Mouse (Mus musculus) kidney, adult 2 months (tissue): ENCODE results near the gene Utp3. TPM values are rescaled to one million over a fixed set of nuclear protein-coding genes. Genes with fewer than 3 reads are reported as not detected.

Source experiments
- DNase-seq: peaks from one replicate; pipeline ENCODE4 v3.0.0; 2021
- H3K27ac ChIP-seq: fragments of 200-500 bp; 2 replicates; pipeline ENCODE4 v1.5.1; 2012; ENCODE audit warnings: low read depth, low read length, control low read depth, inconsistent platforms; ENCODE audit not compliant: insufficient read depth
- H3K27me3 ChIP-seq: fragments of 200-500 bp; replicated peaks from 2 replicates; pipeline ENCODE4 v1.6.1; 2012; ENCODE audit warnings: mild to moderate bottlenecking, moderate library complexity, low read length, inconsistent platforms; ENCODE audit not compliant: control insufficient read depth, insufficient read depth
- H3K36me3 ChIP-seq: fragments of 200-500 bp; 2 replicates; pipeline ENCODE4 v1.6.1; 2012; ENCODE audit warnings: mild to moderate bottlenecking, moderate library complexity, low read length, inconsistent platforms; ENCODE audit not compliant: control insufficient read depth, insufficient read depth
- H3K4me1 ChIP-seq: fragments of 200-500 bp; 2 replicates; pipeline ENCODE4 v1.6.1; 2011; ENCODE audit warnings: low read length; ENCODE audit not compliant: control insufficient read depth, insufficient read depth
- H3K4me3 ChIP-seq: fragments of 200-500 bp; 2 replicates; pipeline ENCODE4 v1.5.1; 2011; ENCODE audit warnings: mild to moderate bottlenecking, low read depth, low read length, control low read depth; ENCODE audit not compliant: insufficient read depth
- CTCF ChIP-seq: fragments of 200-500 bp; conservative IDR thresholded peaks from 2 replicates; pipeline ENCODE4 v1.5.1; 2011; ENCODE audit warnings: low read depth, mild to moderate bottlenecking, control low read depth, low read length, moderate library complexity, mixed read lengths; ENCODE audit not compliant: insufficient read depth, insufficient read length
- POLR2A ChIP-seq: fragments of 200-500 bp; IDR thresholded peaks from one replicate; pipeline ENCODE4 v1.6.1; 2011; ENCODE audit warnings: low read depth, low read length, control low read depth
- WGBS: fragments of 180-500 bp; shearing (Covaris S2); methylation state at CpG from one replicate; pipeline ENCODE4 v1.1.7; 2018; 5-methylcytosine and 5-hydroxymethylcytosine counted together
- polyA plus RNA-seq: library from polyadenylated mRNA; depleted of rRNA; stranded (reverse); fragments of >200 nt; gene quantifications from 2 replicates; pipeline ENCODE4 v1.2.3, GENCODE M21; 2012

The Utp3 gene
- polyA plus RNA-seq, 1 experiment = 9.8 TPM

DNA sequence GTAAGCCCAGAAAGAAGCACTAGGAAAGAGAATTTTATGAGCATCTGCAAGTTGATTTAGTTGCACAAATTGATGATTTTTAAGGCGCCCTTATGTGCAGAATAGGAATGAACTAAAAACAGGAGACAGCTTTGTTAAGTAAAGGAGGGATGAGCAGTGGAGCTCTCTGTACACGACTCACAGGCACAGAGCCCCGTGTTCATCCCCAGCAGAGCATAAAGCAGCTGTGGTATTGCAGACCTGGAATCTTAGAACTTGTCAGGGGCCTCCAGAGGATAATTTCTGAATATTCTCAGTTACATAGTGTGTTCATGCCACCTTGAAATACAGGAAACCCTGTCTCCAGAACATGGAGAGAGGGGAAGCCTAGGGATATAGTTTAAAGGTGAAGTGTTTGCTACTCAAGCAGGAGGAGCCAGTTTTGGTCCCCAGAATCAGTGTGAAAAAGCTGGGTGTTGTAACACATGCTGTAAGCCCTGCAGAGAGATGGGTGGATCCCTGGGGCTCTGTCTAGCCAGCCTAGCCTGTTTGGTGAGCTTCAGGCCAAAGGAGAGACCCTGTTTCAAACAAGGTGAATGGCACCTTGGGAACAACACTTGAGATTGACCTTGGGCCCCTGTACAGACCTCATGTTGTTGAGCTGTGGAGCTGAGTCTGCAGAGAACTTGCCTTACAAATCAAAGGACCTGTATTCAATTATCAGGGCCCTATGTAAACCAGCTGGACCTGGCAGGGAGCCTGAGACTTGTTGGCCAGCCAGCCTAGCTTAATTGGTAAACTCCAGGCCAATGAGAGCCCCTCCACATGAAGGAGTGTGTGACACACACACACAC is 21.5 kb downstream of the Utp3 start:
- no peaks in the 10 kb centered on the region for H3K27me3 ChIP-seq
- peak overlapping the region; percentile 67 for H3K27ac ChIP-seq
- peaks cover 23% of the 10 kb centered on the region for H3K4me1 ChIP-seq
- DNase-seq = peak; percentile 73
- H3K36me3 ChIP-seq = peaks cover 2% of the 10 kb centered on the region; the same call in 1 of the 2 replicates
- 48% methylated on average over 3 of the region's 3 CpGs for WGBS
- no peak overlapping the region for H3K4me3 ChIP-seq
- no peak for TF ChIP-seq POLR2A
- TF ChIP-seq CTCF = no peak

DNA sequence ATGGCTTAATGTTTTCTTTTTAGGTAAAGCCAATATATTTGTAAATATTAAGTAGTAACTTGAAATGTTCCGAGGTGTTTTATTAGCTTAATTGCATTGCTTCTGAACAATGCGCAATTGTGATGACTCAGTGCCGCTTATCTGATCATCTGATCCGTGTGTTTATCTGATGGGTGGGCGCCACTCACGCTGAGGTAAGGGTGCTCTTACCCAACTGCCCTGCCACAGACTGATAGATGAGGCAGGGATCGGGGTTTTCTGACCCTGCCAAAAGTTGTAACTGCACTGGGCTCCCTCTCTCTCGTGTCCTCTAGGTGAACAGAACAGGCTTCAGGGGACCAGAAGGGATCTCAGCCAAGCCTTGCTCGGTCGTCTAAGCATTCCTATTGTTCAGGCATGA is 26.4 kb downstream of the Utp3 start:
- no peak for DNase-seq
- no peaks in the 10 kb centered on the region; the same call in 1 of the 2 replicates for H3K36me3 ChIP-seq
- WGBS = 76% methylated on average over 10 of the region's 10 CpGs
- no peak overlapping the region for H3K4me3 ChIP-seq
- peaks cover 8% of the 10 kb centered on the region; the same call in 1 of the 2 replicates for H3K4me1 ChIP-seq
- no peak overlapping the region for H3K27ac ChIP-seq
- TF ChIP-seq POLR2A (no peak), CTCF (no peak)
- H3K27me3 ChIP-seq = no peaks in the 10 kb centered on the region

DNA sequence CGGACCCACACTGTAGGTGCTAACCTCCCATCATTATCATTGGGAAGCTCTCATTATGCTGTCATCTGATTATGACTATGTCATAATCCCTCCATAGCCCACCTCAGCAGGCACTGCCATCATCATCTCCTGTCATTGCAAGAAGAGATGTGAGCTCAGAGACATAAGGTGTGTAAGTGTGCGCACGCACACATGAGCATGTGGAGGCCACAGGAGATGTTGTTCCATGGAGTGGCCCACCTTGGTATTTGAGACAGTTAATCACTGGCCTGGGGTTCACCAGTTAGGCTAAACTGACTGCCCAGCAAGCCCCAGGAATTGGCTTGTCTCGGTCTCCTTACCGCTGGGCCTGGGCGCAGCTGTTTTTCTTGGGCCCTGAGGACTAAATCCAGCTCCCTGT is 27.1 kb downstream of the Utp3 start:
- Histone ChIP-seq H3K27ac (no peak overlapping the region), H3K27me3 (no peaks in the 10 kb centered on the region), H3K36me3 (no peaks in the 10 kb centered on the region; the same call in 1 of the 2 replicates), H3K4me1 (peaks cover 6% of the 10 kb centered on the region; the same call in 1 of the 2 replicates), H3K4me3 (no peak overlapping the region)
- DNase-seq = no peak
- 96% methylated on average over 6 of the region's 6 CpGs for WGBS
- TF ChIP-seq CTCF (no peak), POLR2A (no peak)

DNA sequence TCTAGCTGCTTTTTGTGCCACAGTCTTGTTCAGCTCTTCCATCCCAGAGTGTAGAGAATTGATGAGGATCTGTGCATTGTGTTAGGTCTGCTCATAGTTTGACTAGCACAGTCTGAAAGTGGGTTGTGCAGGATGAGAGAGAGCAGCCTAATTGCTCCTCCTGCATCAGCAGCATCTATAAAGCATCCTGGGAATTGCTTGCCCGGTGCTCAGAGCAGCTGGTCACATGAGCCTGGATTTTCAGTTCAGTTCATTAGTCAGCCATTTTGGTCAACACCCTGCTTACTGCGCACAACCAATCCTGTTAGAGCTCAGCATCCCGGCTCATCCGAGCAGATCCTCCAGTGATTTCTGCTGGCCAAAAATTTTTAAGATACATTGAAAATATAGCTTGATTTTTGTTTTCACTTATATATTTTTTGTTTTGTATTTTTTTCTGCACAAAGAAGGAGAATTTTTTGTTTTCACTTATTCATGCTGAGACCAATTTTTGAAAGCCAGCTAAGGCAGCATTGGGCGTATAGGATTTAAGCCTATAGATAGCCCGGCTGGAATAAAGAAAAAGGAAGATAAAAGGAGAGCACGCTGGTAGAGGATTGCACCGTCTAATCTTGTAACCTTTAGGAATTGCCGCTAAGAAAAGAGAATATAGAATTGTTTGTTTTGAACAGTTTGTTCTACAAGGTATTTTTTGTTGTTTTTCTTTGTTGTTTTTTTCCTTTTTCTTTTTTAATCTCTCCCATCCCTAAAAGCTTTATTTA is 29.2 kb downstream of the Utp3 start:
- Histone ChIP-seq H3K27ac (no peak overlapping the region), H3K36me3 (no peaks in the 10 kb centered on the region; the same call in 1 of the 2 replicates), H3K4me3 (peak overlapping the region; percentile 46; the same call in 1 of the 2 replicates), H3K4me1 (peaks cover 12% of the 10 kb centered on the region; the same call in 1 of the 2 replicates), H3K27me3 (no peaks in the 10 kb centered on the region)
- 54% methylated on average over 9 of the region's 9 CpGs for WGBS
- DNase-seq = peak; percentile 75
- TF ChIP-seq POLR2A = no peak
- no peak for TF ChIP-seq CTCF

DNA sequence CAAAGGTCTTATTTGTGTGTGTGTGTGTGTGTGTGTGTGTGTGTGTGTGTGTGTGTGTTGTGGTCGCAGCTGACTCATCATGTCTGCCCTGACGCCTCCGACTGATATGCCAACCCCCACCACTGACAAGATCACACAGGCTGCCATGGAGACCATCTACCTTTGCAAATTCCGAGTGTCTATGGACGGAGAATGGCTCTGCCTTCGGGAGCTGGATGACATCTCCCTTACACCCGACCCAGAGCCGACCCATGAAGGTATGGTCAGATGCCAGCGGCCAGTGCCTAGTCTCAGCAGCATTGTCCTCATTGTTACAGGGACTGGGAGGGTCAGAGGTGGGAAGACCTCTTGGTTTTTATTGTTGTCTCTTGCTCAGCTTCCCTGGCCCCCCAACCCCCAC is 29.8 kb downstream of the Utp3 start:
- H3K4me1 ChIP-seq = peaks cover 18% of the 10 kb centered on the region; the same call in 1 of the 2 replicates
- 48% methylated on average over 9 of the region's 9 CpGs for WGBS
- peak overlapping the region; percentile 46 for H3K4me3 ChIP-seq
- DNase-seq = no peak
- peak overlapping the region; percentile 55; the same call in 1 of the 2 replicates for H3K27ac ChIP-seq
- H3K36me3 ChIP-seq = no peaks in the 10 kb centered on the region; the same call in 1 of the 2 replicates
- no peak for TF ChIP-seq POLR2A
- TF ChIP-seq CTCF = no peak
- H3K27me3 ChIP-seq = no peaks in the 10 kb centered on the region

DNA sequence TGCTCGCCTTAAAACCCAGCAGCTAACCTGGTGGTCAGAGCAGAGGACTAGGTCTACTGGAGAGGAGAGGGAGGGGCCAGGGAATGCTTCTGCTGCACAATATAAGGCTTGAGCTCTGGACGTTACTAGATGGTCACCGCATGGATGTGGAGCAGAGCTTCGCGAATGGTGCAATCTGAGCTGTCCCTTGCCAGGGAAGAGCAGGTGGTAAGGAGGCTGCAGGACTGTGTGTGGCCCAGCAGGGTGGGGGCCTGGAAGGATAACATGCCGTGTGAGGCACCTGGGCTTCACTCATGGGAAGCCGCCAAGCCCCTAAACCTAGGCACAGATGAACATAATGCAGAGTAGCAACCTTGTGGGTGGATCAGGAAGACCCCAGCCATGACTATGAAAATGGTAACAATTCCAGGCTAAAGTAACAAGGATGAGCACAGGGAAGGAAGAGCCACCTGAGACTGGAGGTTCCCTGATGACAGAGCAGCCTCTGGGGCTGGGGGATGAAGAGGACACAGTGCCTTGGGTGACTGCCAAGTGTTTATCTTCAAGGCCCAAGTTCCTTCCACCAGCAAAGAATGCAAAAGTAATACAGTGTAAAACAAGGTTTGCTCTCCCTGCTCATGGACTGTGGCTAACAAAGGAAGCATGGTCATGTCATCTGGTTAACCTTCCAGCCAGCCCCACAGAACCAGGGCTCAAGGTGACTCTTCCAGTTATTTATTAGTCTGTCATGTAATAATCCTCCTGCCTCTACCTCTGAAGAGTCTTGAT is 32.3 kb downstream of the Utp3 start:
- no peaks in the 10 kb centered on the region; the same call in 1 of the 2 replicates for H3K36me3 ChIP-seq
- H3K4me1 ChIP-seq = peaks cover 19% of the 10 kb centered on the region; the same call in 1 of the 2 replicates
- H3K4me3 ChIP-seq = no peak overlapping the region
- peak; percentile 75 for DNase-seq
- H3K27me3 ChIP-seq = no peaks in the 10 kb centered on the region
- no peak for TF ChIP-seq POLR2A
- no peak for TF ChIP-seq CTCF
- H3K27ac ChIP-seq = peak overlapping the region; percentile 81
- 44% methylated on average over 7 of the region's 7 CpGs for WGBS
